Mouse (Mus musculus): ENCODE results near the gene Dus4l.
A peak's percentile ranks its signal among the peaks of the same experiment; 100 is the strongest.
"Not testable (repeated sequence)": the region's sequence is repeated elsewhere in the genome, so short reads cannot be mapped to it uniquely, and the experiment has no call there.

The Dus4l gene

DNA sequence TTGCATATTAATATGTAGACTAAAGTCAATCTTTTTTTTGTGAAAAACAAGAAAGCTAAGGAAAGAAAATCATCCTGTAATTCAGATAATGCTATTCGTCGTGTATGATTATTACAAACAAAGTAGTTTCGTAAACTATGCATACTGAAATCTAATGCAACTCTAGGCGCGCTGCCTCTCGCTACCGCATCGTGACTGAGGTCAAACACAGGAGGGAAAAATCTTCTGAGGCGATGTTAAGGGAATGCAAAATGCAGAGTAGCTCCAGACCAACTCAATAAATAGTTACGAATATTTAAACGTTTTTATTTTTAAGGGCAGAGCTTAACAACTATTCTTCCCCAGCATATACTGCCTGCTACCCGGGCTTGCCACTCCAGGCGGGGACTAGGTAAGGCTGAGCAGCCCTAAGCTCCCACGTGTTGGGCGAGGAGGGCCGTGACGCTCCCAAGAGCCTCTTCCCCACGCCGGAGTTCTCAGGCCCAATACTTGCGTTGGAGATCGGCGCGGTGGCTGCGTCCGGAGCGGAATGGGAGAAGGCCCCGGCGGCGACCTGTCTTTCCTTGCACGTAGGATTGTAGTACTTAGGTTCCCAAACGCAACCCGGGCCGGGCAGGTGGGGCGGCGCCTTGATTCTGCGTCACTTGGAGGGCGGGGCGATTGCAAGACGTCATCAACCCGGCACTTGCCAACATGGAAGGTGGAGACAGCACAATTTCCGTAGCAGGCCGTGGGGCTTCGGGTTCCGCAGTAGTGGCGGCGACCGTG lies at the start of gene Dus4l, which contains the start of gene Cog5:
Gene Dus4l (minus strand): TSS at position 630 of the 768 bp plus-strand sequence.
Gene Cog5 (plus strand): TSS at position 673 of the 768 bp plus-strand sequence.
- peak; percentile 98 for DNase-seq

- DNase-seq, result no peak
Observed at GRCm38 (mm10) chr12:31703904-31704303, 49.3 kb upstream of the Dus4l start.

DNA sequence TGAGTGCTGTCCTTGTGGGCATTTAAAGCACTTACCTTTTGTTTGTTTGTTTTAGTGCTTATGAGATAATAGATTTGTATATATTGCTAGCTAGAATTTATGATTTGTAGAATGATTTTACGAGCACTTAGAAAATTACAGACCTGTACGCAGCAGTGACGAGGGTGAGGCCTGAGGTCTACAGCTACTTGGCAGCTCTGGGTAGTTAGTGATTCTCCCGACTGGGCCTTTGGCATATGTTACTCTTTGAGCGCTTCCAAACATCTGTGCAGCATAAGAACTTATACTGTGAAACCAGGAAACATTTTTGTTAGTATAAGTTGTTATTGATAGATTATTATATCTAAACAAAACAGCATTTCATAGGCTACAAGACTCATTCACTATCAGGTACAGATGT lies 46.8 kb upstream of the Dus4l start:
- DNase-seq, result no peak

DNA sequence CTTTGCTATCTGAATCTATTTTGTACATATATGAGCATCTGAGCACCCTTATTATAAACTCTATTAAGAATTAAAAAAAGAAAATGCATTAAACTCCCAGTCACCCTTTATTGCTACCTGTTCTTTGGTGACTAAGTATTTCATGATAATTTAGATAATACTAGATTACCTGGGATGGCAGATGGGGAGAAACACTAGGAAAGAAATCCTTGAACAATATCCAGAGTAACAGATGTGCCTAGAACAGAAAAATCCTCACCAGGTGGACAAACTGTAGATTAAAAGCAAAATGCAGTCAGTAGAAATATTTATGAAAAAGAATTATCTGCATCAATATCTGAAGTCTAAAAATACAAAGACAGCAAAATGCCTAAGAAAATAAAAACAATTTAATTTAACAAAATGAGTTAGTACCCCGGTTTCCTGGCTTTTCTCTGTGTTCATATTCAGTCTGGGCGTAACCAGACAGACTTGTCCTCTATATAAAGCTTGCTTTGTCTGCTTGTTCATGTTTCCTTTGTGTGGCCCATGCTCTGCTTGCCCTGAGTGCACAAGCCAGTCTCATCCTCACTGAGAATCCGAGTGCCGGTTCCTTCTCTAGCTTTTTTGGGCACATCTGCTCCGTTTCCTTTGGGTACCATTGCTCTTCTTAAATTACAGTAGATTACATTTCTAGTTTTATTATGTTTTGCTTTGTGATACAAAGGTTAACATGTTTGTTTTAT lies 46.2 kb upstream of the Dus4l start:
- DNase-seq, result peak; percentile 57

GRCm38 (mm10) chr12:31693278-31693677 lies 38.7 kb upstream of the Dus4l start:
- no peak for DNase-seq

DNA sequence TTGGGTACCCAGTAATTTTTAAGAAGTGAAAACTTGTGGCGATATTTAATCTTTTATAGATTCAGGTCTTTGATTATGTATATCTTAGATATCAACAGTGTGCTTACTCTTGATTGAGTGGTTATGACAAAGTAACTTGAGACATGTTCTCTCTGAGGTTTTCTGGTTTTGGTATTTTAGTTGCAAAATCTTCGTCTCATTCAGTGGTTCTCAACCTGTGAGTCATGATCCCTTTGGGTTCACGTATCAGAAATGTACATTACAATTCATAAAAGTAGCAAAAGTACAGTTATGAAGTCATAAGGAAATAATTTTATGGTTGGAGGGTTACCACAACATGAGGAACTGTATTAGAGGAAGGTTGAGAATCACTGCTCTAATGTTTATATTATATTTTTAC lies 32.1 kb upstream of the Dus4l start:
- DNase-seq, result no peak

- DNase-seq, result no peak
Observed at GRCm38 (mm10) chr12:31667187-31667586, 12.6 kb upstream of the Dus4l start.

GRCm38 (mm10) chr12:31665999-31666398 lies 11.4 kb upstream of the Dus4l start:
- DNase-seq, result no peak

DNA sequence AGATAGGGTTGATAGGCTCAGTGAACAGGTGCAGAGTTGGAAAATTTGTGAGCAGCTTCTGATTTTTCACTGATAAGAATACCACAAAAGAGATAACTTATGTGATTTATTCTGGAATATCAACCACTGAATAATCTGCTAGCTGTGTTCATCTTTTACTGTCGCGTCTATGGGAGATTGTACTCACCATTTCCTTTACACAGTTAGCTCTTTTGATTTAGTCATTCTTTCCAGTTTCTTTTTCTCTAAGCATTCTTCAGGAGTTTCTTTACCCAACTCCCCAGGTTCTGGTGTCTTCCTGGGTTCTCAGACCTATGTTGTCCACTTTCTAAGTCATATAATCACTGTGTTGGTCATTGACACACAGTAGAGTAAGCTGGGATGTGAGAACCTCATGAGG lies 2.2 kb upstream of the Dus4l start:
- no peak for DNase-seq

DNA sequence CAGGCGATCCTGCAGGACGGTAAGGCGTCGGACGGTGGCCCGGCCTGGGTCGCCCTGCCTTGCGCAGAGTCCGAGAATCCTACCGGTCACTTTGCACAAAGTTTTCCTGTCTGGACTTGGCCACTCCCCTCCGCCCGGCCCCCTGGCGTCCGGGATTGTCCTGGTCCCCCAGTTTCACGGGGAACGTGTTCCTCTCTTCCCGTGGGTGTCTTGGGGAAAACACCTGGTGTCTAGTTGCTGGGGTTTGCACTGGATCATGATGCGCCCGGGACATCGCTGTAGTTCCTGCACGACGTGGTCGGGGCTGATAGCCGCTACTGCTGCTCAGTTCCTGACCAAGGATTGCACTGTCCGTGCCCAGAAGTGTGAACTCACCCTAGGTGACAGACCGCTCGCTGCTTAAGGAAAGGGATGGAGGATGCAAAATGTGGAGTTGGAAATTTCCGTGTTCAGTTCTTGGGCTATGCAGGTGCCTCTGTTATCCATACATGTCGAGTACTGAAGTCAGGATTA lies 395 bp upstream of the Dus4l start:
- no peak for DNase-seq

DNA sequence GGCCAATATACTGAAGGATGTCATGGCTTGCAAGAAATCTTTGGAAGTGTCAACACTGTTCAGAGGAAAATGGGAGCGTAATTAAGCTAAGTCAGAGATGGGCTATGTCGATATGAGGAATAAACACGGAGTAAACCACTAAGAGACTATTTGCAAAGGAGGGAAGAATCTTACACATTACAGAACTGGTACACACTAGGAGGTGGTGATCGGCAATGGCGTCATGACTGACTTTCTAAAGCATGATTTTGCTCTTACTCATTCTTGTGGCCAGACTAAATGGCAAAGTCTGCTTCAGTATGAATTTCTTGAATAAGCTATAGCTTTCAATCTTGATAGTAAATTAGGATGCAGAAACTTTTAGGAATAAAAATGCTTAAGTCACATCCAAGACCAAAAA lies 1.0 kb downstream of the Dus4l start:
- DNase-seq, result no peak

DNA sequence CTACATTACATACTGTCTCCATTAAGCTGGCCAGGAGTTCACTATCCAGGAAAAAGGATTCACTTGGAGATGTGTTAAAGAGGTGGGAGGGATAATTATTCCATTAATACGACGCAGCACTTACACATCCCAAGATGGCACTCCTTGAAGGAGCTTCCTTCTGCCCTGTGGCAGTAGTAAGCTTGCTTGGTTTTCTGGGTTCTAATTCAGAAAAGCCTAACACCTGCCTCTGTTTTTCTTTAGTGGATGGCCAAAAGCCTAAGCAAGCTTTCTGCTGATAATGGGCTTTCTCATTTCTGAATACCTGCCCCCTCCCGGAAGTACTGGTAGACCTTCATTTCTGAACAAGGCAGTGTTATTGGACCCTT lies 19.4 kb downstream of the Dus4l start:
- no peak for DNase-seq

- DNase-seq, result peak; percentile 74
Observed at GRCm38 (mm10) chr12:31634343-31635239, 20.0 kb downstream of the Dus4l start, which contains the start of gene Bcap29. Gene Bcap29, minus strand, starts transcription at chr12:31634658.

DNA sequence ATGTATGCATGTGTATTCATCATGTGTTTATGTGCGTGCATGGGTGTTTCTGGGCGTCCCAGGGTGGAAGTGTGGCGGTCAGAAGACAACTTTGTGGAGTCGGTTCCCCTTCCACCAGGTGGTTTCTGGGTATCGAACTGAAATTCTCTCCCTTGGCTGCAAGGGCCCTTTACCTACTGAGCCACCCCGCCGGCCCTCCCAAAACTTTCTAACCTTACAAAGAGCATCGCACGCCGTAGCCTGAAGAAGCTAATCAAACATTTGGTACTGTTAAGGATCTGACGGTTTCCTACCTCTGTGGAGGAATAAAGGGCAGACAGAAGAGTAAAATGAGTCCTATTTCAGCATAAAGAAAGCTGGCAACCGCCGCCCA lies 20.7 kb downstream of the Dus4l start:
- DNase-seq, result peak; percentile 60

- not testable (repeated sequence) for DNase-seq
Observed at GRCm38 (mm10) chr12:31628396-31628795, 26.2 kb downstream of the Dus4l start.

- DNase-seq, result no peak
Observed at GRCm38 (mm10) chr12:31625016-31625415, 29.6 kb downstream of the Dus4l start.

GRCm38 (mm10) chr12:31620106-31620505 lies 34.5 kb downstream of the Dus4l start:
- DNase-seq, result no peak

GRCm38 (mm10) chr12:31613353-31613752 lies 41.3 kb downstream of the Dus4l start:
- DNase-seq, result no peak

DNA sequence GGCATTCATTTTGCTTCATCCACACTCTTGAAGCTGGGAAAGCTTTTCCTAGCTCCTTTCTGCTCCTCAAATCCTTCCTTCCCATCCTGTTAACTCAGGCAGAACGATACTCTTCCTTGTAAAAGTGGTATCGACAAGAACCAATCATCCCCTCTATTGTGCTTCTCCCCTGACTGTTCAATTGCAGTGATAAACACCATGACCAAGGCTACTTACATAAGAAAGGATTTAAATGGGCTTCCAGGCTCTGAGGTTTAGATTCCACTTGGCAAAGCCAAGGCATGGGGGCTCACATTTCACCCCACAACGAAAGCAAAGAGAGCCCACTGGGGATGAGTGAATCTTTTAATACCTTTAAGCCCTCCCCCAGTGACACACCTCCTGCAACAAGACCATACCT lies 46.5 kb downstream of the Dus4l start:
- DNase-seq, result no peak

DNA sequence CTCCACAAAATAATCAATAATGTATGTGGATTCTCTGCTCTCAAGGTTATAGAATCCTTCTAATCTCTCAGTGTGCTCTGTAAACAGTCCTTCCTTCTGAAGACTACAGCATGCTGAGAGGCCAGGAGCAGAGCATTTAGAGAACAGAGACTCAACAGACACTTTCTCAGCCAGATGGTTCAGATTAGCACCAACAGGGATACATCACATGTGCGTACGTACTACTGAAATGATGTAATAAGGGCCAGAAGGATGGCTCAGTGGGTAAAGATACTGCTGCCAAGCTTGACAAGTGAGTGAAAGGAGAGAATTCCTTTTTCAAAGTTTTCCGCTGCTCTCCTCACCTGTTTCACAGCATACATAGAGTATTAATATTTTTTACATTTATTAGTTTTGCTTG lies 49.7 kb downstream of the Dus4l start:
- DNase-seq, result peak; percentile 51

DNA sequence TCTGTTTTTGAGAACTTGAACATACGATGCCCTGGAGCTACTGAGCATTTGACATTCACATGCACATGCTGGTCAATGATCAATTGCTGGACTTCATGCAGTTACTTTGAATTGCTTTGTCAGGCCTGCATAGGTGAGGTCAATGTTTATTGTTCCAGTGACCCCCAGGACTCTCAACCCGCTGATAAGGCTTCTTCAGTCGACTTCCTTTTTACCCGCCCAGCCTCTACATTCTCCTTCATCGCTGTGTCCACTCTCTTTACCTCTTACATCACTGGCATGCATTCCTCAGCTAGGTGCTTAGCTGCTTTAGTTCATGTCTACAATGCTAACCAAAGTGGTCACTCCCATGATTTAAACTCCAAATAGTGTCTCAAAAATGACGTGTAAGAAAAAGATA lies 51.0 kb downstream of the Dus4l start:
- no peak for DNase-seq

DNA sequence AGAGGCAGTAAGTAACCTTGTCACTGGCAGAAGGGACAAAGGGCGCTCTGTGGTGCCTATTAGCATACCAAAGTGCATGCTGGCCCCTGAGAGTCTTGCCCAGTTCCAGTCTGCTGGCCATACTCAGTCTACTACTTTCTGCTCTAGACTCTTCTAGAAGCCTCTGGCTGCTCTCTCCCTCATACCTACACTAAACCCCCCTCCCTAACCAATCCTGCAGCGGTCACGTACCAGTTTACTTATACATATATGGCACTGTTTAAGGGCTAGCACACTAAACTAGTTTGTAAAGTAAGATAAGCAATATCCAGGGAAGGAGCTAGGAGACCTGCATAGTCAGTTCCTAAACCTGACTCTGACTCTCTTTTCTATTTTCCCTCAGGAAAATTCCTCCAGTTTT lies 60.3 kb downstream of the Dus4l start:
- DNase-seq, result no peak

DNA sequence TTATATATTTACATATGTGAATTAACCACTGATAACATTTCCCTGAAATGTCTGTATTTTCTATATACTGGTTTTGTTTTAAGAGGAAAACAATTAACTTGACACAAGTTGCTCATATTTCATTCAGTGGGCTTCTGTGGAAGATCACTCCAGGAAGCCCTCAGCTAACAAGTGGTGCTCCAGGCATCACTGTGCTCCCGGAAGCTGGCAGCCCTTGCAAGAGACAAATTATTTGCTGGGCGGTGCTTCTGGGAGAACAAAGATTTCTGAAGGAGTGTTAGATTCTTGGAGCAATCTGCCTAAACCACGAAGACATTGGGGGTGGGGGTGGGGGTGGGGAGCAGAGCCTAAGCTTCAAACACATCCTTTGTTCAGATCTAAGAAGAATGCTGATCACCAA lies 62.6 kb downstream of the Dus4l start:
- DNase-seq, result no peak

All from cerebellum, adult 9-10 months (tissue).